Mouse (Mus musculus): Measurements from ENCODE around the gene Brsk2. TPM values are rescaled to one million over a fixed set of nuclear protein-coding genes. Genes with fewer than 3 reads are reported as not detected.
"Not testable (repeated sequence)": the region's sequence is repeated elsewhere in the genome, so short reads cannot be mapped to it uniquely, and the experiment has no call there.

Brsk2 gene
- polyA plus RNA-seq (2014; fragmentation: Nextera tagmentation; extraction: Ambion mirVana) = 25.8 and 27.7 TPM in 2 replicates

- Histone ChIP-seq H3K4me3 (ENCODE audit: low read depth, low read length) (peak within 1 kb of the TSS; percentile 89), H3K27ac (ENCODE audit: low read depth, low read length) (peak within 1 kb of the TSS; percentile 98), H3K27me3 (ENCODE audit: control insufficient read depth, insufficient read depth, low read length) (peaks cover 6% of the 10 kb centered on the region; the same call in 1 of the 2 replicates), H3K9ac (replicated peaks; ENCODE audit: low read depth, low read length) (peak within 1 kb of the TSS; percentile 98), H3K9me3 (ENCODE audit: control insufficient read depth, low read length) (no peaks in the 10 kb centered on the region), H3K36me3 (ENCODE audit: control insufficient read depth, insufficient read depth, low read length) (no peaks in the 10 kb centered on the region), H3K4me2 (ENCODE audit: low read depth, low read length) (peak within 1 kb of the TSS; percentile 91), H3K4me1 (ENCODE audit: control insufficient read depth, insufficient read depth, low read length) (peaks cover 27% of the 10 kb centered on the region)
- 2% methylated on average over 49 of the region's 55 CpGs for WGBS
- peak; percentile 93 for ATAC-seq (ENCODE audit: low read depth)
Observed at GRCm38 (mm10) chr7:141948906-141949798, at the start of gene Brsk2. Gene Brsk2, plus strand, starts transcription at chr7:141949751.

DNA sequence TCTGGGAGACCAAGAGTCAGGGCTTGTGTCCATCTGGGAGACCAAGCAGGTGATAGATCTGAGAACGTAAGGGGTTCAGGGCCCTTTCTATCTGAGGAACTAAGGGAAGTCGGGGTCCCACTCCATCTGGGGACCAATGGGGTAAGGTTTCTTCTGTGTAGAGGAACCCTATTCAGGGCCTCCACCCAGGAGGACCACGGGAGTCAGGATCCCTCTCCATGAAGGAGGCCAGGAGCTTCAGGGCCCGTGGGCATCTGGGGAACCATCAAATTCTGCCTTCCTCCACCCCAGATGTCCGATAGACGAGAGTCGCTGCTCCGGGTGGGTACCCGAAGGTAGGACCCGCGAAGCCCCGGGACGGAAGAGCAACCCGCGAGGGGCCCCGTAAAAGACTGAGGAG, 47.7 kb upstream of the Brsk2 start:
- Histone ChIP-seq H3K27ac (ENCODE audit: low read depth, low read length) (peak overlapping the region; percentile 76), H3K27me3 (ENCODE audit: control insufficient read depth, insufficient read depth, low read length) (no peaks in the 10 kb centered on the region; the same call in 1 of the 2 replicates), H3K4me1 (ENCODE audit: control insufficient read depth, insufficient read depth, low read length) (peaks cover 25% of the 10 kb centered on the region), H3K4me2 (ENCODE audit: low read depth, low read length) (peak overlapping the region; percentile 70), H3K9ac (replicated peaks; ENCODE audit: low read depth, low read length) (peak overlapping the region; percentile 78), H3K36me3 (ENCODE audit: control insufficient read depth, insufficient read depth, low read length) (no peaks in the 10 kb centered on the region), H3K4me3 (ENCODE audit: low read depth, low read length) (peak overlapping the region; percentile 87), H3K9me3 (ENCODE audit: control insufficient read depth, low read length) (no peaks in the 10 kb centered on the region)
- peak; percentile 47 for ATAC-seq (ENCODE audit: low read depth)
- 1% methylated on average over 16 of the region's 16 CpGs for WGBS

DNA sequence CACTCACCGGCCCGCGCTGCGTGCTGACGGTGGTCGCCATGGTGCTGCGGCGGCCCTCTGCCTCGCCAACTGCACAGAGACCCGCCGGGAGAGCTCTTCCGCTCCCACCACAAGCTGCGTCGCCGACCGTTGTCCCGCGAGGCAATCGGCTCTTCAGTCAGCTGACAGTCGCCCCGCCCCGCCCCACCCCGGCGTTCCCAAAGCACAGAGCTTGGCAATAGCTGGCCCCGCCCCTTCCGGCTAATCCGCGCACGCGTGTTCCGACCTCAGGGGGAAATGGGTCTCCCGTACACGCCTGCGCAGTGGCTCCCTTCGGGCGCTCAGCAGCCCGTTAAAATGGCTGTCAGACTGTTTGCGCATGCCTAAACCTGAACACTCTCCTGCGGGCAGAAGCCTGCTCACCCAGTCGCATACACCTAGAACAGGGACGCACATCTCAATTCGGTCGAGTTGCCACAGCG, 47.3 kb upstream of the Brsk2 start:
- ATAC-seq (ENCODE audit: low read depth) = peak; percentile 96
- Histone ChIP-seq H3K9ac (replicated peaks; ENCODE audit: low read depth, low read length) (peak overlapping the region; percentile 78), H3K4me2 (ENCODE audit: low read depth, low read length) (peak overlapping the region; percentile 70), H3K27me3 (ENCODE audit: control insufficient read depth, insufficient read depth, low read length) (no peaks in the 10 kb centered on the region; the same call in 1 of the 2 replicates), H3K27ac (ENCODE audit: low read depth, low read length) (peak overlapping the region; percentile 88), H3K4me1 (ENCODE audit: control insufficient read depth, insufficient read depth, low read length) (peaks cover 25% of the 10 kb centered on the region), H3K9me3 (ENCODE audit: control insufficient read depth, low read length) (no peaks in the 10 kb centered on the region), H3K36me3 (ENCODE audit: control insufficient read depth, insufficient read depth, low read length) (no peaks in the 10 kb centered on the region), H3K4me3 (ENCODE audit: low read depth, low read length) (peak overlapping the region; percentile 87)
- under 1% methylated on average over 38 of the region's 44 CpGs for WGBS

DNA sequence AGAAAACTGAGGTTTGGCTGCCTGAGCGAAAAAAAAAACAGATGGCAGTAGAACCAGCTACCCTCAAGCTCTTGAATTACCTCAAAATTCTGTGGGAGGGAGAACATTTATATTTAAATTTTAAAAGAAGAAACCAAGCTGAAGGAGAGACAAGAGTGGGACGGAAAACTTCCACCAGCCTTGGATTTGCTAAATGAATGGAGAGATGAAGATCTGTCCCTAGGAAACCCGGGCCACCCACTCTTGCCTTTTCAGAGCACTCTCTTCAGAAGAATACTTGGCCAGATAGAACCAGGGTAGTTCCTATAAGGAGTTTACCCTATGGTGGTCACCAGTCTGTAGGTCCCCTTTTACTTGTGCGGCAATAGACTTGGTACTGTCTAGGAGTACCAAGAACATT, 46.8 kb upstream of the Brsk2 start:
- WGBS = 65% methylated on average over 4 of the region's 4 CpGs
- H3K27me3 ChIP-seq (ENCODE audit: control insufficient read depth, insufficient read depth, low read length) = no peaks in the 10 kb centered on the region; the same call in 1 of the 2 replicates

DNA sequence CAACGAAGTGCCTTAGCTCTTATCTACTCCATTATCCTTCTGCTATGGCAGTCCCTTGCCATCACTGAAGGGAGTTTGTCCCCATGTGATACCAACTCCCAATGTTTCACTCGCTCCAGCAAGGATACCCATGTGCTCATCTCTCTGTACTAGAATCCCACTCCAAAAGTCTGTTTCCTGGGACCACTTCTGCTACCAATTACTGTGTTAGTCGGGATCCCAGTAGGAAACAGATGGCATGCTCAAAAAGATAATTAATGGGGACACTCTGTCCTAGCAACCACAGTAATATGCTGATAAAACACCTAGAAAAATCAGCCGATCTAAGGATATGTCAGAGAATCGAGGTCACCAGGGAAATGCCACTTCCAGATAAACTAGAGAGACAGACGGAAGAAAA, 41.0 kb upstream of the Brsk2 start:
- H3K4me3 ChIP-seq (ENCODE audit: low read depth, low read length) = no peak overlapping the region
- H3K4me1 ChIP-seq (ENCODE audit: control insufficient read depth, insufficient read depth, low read length) = no peaks in the 10 kb centered on the region
- no peak overlapping the region for H3K9ac ChIP-seq (replicated peaks; ENCODE audit: low read depth, low read length)
- no peaks in the 10 kb centered on the region for H3K36me3 ChIP-seq (ENCODE audit: control insufficient read depth, insufficient read depth, low read length)
- no peak overlapping the region for H3K4me2 ChIP-seq (ENCODE audit: low read depth, low read length)
- ATAC-seq (ENCODE audit: low read depth) = no peak
- WGBS = 70% methylated on average over 6 of the region's 6 CpGs
- no peaks in the 10 kb centered on the region; the same call in 1 of the 2 replicates for H3K27me3 ChIP-seq (ENCODE audit: control insufficient read depth, insufficient read depth, low read length)
- H3K27ac ChIP-seq (ENCODE audit: low read depth, low read length) = no peak overlapping the region
- no peaks in the 10 kb centered on the region for H3K9me3 ChIP-seq (ENCODE audit: control insufficient read depth, low read length)

More for the DNA sequence above, 46.8 kb upstream of the Brsk2 start:
- ATAC-seq (ENCODE audit: low read depth) = no peak
- Histone ChIP-seq H3K4me1 (ENCODE audit: control insufficient read depth, insufficient read depth, low read length) (peaks cover 25% of the 10 kb centered on the region), H3K9me3 (ENCODE audit: control insufficient read depth, low read length) (no peaks in the 10 kb centered on the region), H3K9ac (replicated peaks; ENCODE audit: low read depth, low read length) (peak overlapping the region; percentile 78), H3K4me2 (ENCODE audit: low read depth, low read length) (peak overlapping the region; percentile 48), H3K27ac (ENCODE audit: low read depth, low read length) (peak overlapping the region; percentile 88), H3K4me3 (ENCODE audit: low read depth, low read length) (peak overlapping the region; percentile 87), H3K36me3 (ENCODE audit: control insufficient read depth, insufficient read depth, low read length) (no peaks in the 10 kb centered on the region)

- Histone ChIP-seq H3K27ac (ENCODE audit: low read depth, low read length) (no peak overlapping the region), H3K4me3 (ENCODE audit: low read depth, low read length) (no peak overlapping the region), H3K27me3 (ENCODE audit: control insufficient read depth, insufficient read depth, low read length) (no peaks in the 10 kb centered on the region), H3K9ac (replicated peaks; ENCODE audit: low read depth, low read length) (no peak overlapping the region), H3K9me3 (ENCODE audit: control insufficient read depth, low read length) (no peaks in the 10 kb centered on the region), H3K4me1 (ENCODE audit: control insufficient read depth, insufficient read depth, low read length) (no peaks in the 10 kb centered on the region), H3K36me3 (ENCODE audit: control insufficient read depth, insufficient read depth, low read length) (no peaks in the 10 kb centered on the region), H3K4me2 (ENCODE audit: low read depth, low read length) (no peak overlapping the region)
- WGBS = 67% methylated on average over 3 of the region's 3 CpGs
- no peak for ATAC-seq (ENCODE audit: low read depth)
Observed at GRCm38 (mm10) chr7:141911305-141911704, 38.2 kb upstream of the Brsk2 start.

- no peak for ATAC-seq (ENCODE audit: low read depth)
- no peak within 1 kb of the TSS for H3K4me3 ChIP-seq (ENCODE audit: low read depth, low read length)
- H3K4me2 ChIP-seq (ENCODE audit: low read depth, low read length) = no peak within 1 kb of the TSS
- H3K9me3 ChIP-seq (ENCODE audit: control insufficient read depth, low read length) = no peaks in the 10 kb centered on the region
- H3K27ac ChIP-seq (ENCODE audit: low read depth, low read length) = no peak within 1 kb of the TSS
- WGBS = 91% methylated on average over 2 of the region's 2 CpGs
- no peaks in the 10 kb centered on the region for H3K27me3 ChIP-seq (ENCODE audit: control insufficient read depth, insufficient read depth, low read length)
- no peaks in the 10 kb centered on the region for H3K36me3 ChIP-seq (ENCODE audit: control insufficient read depth, insufficient read depth, low read length)
- H3K9ac ChIP-seq (replicated peaks; ENCODE audit: low read depth, low read length) = no peak within 1 kb of the TSS
- H3K4me1 ChIP-seq (ENCODE audit: control insufficient read depth, insufficient read depth, low read length) = no peaks in the 10 kb centered on the region
Observed at GRCm38 (mm10) chr7:141918407-141918806, 31.1 kb upstream of the Brsk2 start, which contains the start of gene Tollip. Gene Tollip, minus strand, starts transcription at chr7:141918507.

- not testable (repeated sequence) for H3K36me3 ChIP-seq (ENCODE audit: control insufficient read depth, insufficient read depth, low read length); H3K9ac ChIP-seq (replicated peaks; ENCODE audit: low read depth, low read length); H3K27me3 ChIP-seq (ENCODE audit: control insufficient read depth, insufficient read depth, low read length); H3K4me2 ChIP-seq (ENCODE audit: low read depth, low read length); H3K27ac ChIP-seq (ENCODE audit: low read depth, low read length); H3K4me3 ChIP-seq (ENCODE audit: low read depth, low read length); ATAC-seq (ENCODE audit: low read depth); H3K4me1 ChIP-seq (ENCODE audit: control insufficient read depth, insufficient read depth, low read length); H3K9me3 ChIP-seq (ENCODE audit: control insufficient read depth, low read length)
- 94% methylated on average over 17 of the region's 17 CpGs for WGBS
Observed at GRCm38 (mm10) chr7:141924121-141924520, 25.4 kb upstream of the Brsk2 start.

GRCm38 (mm10) chr7:141924917-141925316, 24.6 kb upstream of the Brsk2 start:
- Histone ChIP-seq H3K4me3 (ENCODE audit: low read depth, low read length) (no peak overlapping the region), H3K9me3 (ENCODE audit: control insufficient read depth, low read length) (no peaks in the 10 kb centered on the region), H3K4me1 (ENCODE audit: control insufficient read depth, insufficient read depth, low read length) (no peaks in the 10 kb centered on the region), H3K4me2 (ENCODE audit: low read depth, low read length) (no peak overlapping the region), H3K27me3 (ENCODE audit: control insufficient read depth, insufficient read depth, low read length) (no peaks in the 10 kb centered on the region), H3K36me3 (ENCODE audit: control insufficient read depth, insufficient read depth, low read length) (no peaks in the 10 kb centered on the region), H3K9ac (replicated peaks; ENCODE audit: low read depth, low read length) (no peak overlapping the region), H3K27ac (ENCODE audit: low read depth, low read length) (no peak overlapping the region)
- 5% methylated on average over 7 of the region's 7 CpGs for WGBS
- no peak; the same call in 1 of the 2 replicates for ATAC-seq (ENCODE audit: low read depth)

Data from neural tube, embryonic 14.5 days (tissue).